Mouse (Mus musculus): ENCODE measurements around the gene Gm16513.
"Not testable (repeated sequence)": the region's sequence is repeated elsewhere in the genome, so short reads cannot be mapped to it uniquely, and the experiment has no call there.

Gm16513 gene

GRCm38 (mm10) chr5:95182324-95182723 is at the start of gene Gm16513:
Gm16513 (plus strand) TSS chr5:95182624.
- not testable (repeated sequence) for DNase-seq (ENCODE audit: extremely low read depth, insufficient read length, low spot score)

Data from 3134 (cell line).